Mouse (Mus musculus): ENCODE measurements around the gene Gtf2ird1. TPM values are rescaled to one million over a fixed set of nuclear protein-coding genes. Genes with fewer than 3 reads are reported as not detected.
A peak's percentile ranks its signal among the peaks of the same experiment; 100 is the strongest.

Gene Gtf2ird1
- total RNA-seq, 2 experiments from 2014 or later: 35.6 to 46.3 TPM

- DNase-seq (ENCODE audit: low spot score in 2 of 2): peak; percentile 89 to 93
Measured at GRCm38 (mm10) chr5:134314688-134315622, 141.6 kb downstream of the Gtf2ird1 start, which contains the start of gene Gtf2i. Gene Gtf2i (minus strand): TSS chr5:134314760.

DNA sequence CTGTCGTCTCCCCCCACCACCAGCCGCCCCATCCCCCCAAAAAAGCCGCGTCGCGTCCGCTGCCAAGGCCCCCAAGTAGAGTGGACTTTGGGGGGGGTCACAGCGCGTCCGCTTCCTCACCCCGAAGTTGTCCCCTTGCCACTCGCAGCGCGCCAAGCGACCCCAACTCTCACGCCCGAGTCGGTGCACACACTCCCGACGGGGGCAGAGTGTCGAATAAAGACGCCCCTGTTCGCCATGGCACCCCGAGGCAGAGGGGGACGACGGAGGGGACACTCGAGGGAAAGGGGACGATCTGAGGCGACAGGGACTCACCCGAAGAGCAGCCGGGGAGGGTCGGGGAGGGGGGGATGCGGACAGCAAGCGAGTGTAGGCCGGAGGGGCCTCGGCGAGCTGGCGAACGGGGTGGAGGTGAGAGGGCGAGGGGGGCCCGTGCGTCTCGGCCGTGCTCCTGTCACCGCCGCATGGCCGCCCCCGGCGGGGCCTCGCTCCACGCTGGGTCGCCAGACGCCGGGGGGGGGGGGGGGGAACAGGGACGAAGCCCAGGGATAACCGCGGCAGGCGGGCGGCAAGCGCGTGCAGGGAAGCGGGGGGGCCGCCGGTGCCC lies 142.3 kb downstream of the Gtf2ird1 start:
- no peak for DNase-seq (ENCODE audit: low spot score in 2 of 2)

GRCm38 (mm10) chr5:134313451-134314067 lies 143.0 kb downstream of the Gtf2ird1 start:
- peak; percentile 93 to 96 for DNase-seq (ENCODE audit: low spot score in 2 of 2)

GRCm38 (mm10) chr5:134312691-134313450 lies 143.6 kb downstream of the Gtf2ird1 start:
- DNase-seq (ENCODE audit: low spot score in 2 of 2): peak in 1 of 2 experiments; percentile 30

DNA sequence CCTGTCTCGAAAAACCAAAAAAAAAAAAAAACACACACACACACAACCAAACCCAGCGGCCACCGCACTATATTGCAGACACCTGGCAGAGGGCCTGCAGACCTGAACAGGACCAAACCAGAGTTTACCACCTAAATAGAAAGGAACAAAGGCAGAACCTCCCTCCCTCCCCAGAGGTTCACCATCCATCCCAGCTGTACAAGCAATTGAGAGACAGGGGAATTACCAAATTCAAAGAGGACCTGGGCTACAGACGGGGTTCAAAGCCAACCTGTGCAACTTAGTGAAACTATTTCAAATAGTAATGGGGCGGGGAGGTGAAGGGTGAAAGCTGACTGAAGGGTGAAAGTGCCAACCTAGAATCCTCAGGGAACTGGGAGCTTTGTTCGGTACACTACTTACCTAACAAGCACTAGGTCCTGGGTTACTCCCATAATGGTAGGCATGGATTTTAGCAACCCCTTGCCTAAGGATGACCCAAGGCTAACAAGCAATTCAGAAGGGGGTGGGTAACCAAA lies 144.6 kb downstream of the Gtf2ird1 start:
- DNase-seq (ENCODE audit: low spot score in 2 of 2): no peak

DNA sequence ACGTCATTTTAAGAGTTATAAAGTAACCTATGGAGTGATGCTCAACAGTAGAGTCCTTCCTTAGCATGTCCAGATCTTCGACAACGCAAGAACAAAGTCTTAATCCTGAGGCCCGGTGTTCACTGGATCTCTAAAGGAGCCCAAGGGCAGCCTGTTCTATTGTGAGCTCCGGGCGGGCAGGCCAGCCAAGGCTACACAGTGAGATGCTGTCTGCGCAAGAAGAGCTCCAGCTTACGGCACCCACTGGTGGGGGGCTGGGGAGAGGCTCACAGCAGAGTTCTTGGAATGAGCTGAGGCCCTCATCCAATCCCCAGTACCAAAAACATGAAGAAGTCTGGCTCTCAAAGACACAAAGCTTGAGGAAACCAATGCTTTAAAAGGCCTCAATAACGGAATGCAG lies 146.3 kb downstream of the Gtf2ird1 start:
- DNase-seq (ENCODE audit: low spot score in 2 of 2): no peak

GRCm38 (mm10) chr5:134309345-134309744 lies 147.2 kb downstream of the Gtf2ird1 start:
- no peak for DNase-seq (ENCODE audit: low spot score in 2 of 2)

Small RNA genes lying within 50 kb of the gene (microRNA-seq; reads per million reads assigned to microRNA genes)
- 0 reads per million in 2 experiments for gene Gm26340
- gene Mir3965: 0 reads per million in 2 experiments

Other genes with a start within 250 kb of the Gtf2ird1 start
- gene Ncf1, start 227.1 kb downstream of the Gtf2ird1 start, total RNA-seq (2021): 1 to 10 TPM; 5.5 to 5.9 TPM
- gene Gtf2i, start 142.0 kb downstream of the Gtf2ird1 start, total RNA-seq (2021): 100 to 1,000 TPM; 188 to 206 TPM
- gene Clip2, start 95.7 kb upstream of the Gtf2ird1 start, total RNA-seq (2021): 100 to 1,000 TPM; 124 to 133 TPM
- gene Syna, start 103.5 kb upstream of the Gtf2ird1 start, total RNA-seq (2021): 1 to 10 TPM; 3.1 to 5.1 TPM
- gene Rfc2, start 124.7 kb upstream of the Gtf2ird1 start, total RNA-seq (2021): 10 to 100 TPM; 63.0 to 65.2 TPM
- gene Lat2, start 158.3 kb upstream of the Gtf2ird1 start, total RNA-seq (2021): 1 to 10 TPM; 2.0 to 3.7 TPM
- gene Eif4h, start 182.8 kb upstream of the Gtf2ird1 start, total RNA-seq (2021): 100 to 1,000 TPM; 285 to 302 TPM
- gene Limk1, start 231.9 kb upstream of the Gtf2ird1 start, total RNA-seq (2021): 10 to 100 TPM; 59.1 to 67.5 TPM